Mouse (Mus musculus): ENCODE results near the gene Ndc1.

GRCm38 (mm10) chr4:107333514-107333913 is 34.1 kb upstream of the Ndc1 start:
- no peak for TF ChIP-seq EP300 (IDR thresholded peaks at IDR 0.05; ENCODE audit: low read depth)
- TF ChIP-seq CTCF (IDR thresholded peaks at IDR 0.05; ENCODE audit: low read depth): peak; percentile 66

Data from liver, embryonic 14.5 days (tissue).